Mouse (Mus musculus): ENCODE measurements at regions not wholly inside any gene's neighbourhood (a gene's known extent, or its start where the extent isn't known, plus 50 kb on each side); places are given as distances from the start of the nearest gene placed in this dataset.

DNA sequence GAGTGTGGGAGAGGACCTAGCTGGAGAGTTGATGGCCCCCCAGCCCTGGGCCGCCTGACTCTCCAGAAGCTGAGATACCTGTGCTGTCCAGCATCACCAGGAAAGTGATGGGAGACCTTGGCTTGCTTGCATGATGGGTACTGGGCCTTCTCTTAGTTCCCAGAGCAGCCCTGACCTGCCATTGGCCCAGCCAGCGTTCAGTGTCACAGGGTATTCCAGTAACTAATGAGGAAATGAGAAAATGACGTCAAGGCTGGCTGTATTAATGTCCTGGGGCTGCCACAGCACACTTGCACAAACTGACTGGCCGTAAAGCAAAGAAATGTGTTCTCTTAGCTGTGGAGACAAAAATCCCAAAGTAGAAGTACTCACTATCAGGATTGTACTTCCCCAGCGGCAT is 307.5 kb downstream of the Tbc1d1 start:
- no peak for ATAC-seq

GRCm38 (mm10) chr5:64466320-64466719 is 310.2 kb downstream of the Tbc1d1 start:
- ATAC-seq: no peak

DNA sequence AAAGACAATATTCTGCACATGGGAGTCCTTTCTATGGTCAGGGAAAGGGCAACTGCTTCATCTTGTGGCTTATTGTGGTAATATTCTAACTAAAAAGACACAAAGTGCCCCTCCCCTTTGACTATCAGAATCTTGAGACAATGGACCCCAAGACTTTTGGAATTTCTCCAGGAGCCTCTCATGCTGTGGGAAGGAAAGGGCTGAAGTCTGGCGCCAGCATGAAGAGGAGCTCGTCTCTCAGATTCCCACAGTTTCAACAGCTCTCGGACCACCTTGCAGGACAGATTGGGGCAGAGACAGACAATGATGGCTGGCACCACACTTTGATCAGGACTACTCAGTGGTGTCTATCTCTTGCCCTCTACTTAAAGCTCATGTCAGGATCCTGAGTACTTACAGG is 311.8 kb downstream of the Tbc1d1 start:
- no peak for ATAC-seq

- no peak for ATAC-seq
These were observed 312.2 kb downstream of the Tbc1d1 start for GRCm38 (mm10) chr5:64468307-64468706.

DNA sequence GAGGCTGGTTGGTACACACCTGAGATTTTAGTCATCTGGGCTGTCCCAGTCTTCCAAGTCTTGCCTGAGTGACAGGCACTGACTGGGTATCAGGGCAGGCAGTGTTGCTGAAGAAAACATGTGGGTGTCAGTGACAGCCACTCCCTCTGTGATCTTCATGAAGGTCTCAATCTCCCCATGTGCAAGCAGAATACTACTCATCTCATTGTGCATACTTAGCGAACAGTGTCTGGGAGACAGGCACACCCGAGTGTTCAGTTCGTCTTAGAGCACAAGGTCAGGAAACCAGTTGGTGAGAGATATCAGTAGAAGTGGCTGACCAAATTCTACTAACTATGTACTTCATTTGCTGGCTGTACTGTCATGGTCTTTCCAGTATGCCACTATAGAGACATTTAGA is 315.9 kb downstream of the Tbc1d1 start:
- ATAC-seq: peak; percentile 3

DNA sequence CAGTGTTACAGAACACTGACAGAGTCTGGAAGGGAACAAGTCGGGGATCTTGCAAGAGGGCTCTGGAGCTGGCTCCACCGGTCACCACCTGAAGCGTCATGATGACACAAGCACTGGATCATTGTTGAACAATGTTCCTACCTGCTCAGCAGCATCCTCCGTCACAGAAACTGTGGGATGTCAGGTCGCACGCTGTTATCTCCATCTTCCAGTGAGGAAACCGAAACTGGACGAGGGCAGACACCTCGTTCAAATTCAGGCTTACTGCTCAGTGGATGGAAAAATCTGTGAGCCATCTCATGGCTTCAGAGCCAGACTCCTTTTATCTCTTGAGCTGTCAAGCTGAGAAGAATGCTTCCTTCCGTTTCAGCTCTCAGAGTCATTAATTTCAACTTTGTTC is 316.3 kb downstream of the Tbc1d1 start:
- ATAC-seq: peak; percentile 87

- no peak for ATAC-seq
These were observed 318.8 kb downstream of the Tbc1d1 start for GRCm38 (mm10) chr5:64474868-64475267.

DNA sequence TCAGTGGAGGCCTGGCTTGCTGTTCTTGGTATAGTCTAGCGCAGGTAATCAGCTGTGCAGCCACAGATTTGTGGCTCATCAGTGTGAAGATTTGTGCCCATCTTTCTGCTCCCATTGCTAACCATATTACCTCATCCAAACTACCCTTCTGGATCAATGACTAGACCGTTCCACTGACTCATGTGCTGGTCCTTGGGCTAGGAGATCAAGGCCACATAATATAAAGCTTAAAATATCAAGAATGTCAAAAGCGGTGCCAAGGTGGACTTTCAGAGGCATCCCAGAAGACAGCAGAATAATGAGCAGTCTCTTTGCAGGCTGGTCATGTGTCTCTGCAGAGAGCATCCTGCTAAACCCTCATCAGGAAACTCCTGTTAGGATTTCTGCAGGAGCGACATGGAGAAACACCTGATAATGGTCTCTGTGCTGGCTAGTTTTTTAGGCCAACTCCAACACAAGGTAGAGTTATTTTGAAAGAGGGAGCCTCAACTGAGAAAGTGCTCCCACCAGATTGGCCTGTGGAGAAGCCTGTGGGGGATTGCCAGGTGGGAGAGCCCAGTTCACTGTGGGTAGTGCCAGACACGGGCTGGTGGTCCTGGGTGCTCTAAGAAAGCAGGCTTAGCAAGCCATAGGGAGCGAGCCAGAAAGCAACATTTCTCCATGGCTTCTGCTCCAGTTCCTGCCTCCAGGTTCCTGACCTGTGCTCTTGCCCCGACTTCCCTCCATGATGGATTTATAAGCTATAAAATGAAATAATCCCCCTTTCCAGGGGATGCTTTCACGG is 319.8 kb downstream of the Tbc1d1 start:
- no peak for ATAC-seq

- ATAC-seq: no peak
These were observed 320.7 kb downstream of the Tbc1d1 start for GRCm38 (mm10) chr5:64476641-64477369.

GRCm38 (mm10) chr5:64478143-64478542 is 322.0 kb downstream of the Tbc1d1 start:
- ATAC-seq: no peak

GRCm38 (mm10) chr5:64478599-64479214 is 322.6 kb downstream of the Tbc1d1 start:
- peak; percentile 60 for ATAC-seq

DNA sequence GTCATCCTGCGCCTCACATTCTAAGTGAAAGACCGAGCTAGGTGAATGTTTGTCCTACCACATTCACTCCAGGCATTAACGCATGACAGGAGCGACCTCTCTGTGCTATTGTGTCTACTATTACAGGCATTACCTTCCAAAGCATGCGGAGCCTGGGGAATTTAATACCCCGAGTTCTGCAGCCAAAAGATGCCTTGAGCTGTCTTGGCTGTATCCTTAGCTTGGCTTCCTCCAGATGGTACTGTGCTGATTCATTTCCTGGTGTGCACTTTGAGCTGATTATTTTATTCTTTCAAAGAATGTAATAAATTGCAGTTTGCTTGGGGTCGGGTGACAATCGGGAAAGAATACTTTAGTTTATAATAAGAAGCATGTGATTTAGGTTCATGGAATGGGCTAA is 323.2 kb downstream of the Tbc1d1 start:
- no peak for ATAC-seq

DNA sequence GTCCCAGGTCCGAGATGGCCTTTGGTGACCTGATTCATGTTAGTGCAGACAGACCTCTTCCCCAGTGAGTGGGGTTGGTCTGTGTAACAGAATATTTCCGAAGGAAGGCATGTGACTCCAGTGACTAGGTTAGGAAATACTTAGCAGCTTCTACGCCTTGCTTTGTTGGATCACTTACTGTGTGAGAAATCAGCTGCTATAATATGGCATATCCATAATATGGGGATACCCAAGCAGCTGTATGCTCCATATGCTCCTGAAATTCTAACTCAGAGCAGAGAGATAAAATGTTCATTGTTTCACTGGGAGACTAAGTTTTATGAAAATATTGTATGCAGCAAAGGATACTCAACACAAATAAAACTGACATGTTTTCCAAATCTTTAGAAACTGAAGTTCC is 318.1 kb upstream of the Klf3 start:
- no peak for ATAC-seq

GRCm38 (mm10) chr5:64485856-64486255 is 317.3 kb upstream of the Klf3 start:
- no peak for ATAC-seq

DNA sequence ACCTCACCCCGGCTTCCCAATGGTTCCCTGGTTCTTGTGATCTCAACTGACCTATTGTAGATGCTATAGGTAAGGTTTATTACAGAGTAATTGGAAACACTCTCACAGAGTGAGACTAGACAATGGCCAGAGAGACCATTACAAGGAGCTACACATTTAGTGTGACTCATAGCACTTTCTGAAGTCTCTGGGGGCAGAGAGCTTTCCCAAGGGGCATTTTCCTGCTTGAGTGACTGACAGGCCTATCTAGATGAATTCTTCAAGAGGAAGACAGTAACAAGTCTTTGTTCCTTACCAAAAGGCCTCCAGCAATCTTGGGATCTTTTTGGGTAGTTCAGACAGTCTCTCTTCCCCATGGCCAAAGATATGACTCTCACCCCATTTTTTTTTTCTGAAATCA is 316.4 kb upstream of the Klf3 start:
- no peak for ATAC-seq

DNA sequence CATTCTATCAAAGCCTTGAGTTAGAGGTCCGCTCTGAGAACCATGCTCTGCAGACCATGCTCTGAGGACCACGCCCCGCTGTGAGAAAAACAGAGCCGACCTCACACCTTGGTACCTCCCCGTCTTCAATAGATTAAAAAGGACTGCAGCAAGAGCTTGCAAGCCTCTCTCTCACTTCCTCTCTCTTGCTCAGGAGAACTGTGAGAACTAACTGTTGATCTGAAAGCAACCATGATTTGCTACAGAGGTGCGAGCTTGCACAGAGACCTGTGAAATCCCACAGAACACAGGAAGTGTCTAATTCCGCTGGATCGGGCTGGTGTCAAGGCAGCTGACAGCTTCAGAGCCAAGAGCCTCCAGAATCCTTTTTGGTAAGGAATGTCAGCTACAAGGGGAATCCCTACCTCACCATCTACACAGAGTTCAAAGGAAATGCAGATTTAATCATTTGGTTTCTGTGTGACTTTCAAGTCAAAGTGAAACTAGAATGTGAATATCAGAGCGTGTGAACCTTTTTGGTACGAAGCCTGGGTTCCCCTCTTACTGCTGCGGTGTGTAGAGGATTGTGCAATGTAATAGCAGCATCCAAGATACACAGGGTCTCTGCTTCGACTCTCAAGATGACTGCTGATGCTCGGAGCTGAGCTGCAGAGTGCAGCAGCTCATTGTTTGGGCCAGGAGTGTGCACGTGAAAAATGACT is 315.3 kb upstream of the Klf3 start:
- peak; percentile 90 for ATAC-seq

DNA sequence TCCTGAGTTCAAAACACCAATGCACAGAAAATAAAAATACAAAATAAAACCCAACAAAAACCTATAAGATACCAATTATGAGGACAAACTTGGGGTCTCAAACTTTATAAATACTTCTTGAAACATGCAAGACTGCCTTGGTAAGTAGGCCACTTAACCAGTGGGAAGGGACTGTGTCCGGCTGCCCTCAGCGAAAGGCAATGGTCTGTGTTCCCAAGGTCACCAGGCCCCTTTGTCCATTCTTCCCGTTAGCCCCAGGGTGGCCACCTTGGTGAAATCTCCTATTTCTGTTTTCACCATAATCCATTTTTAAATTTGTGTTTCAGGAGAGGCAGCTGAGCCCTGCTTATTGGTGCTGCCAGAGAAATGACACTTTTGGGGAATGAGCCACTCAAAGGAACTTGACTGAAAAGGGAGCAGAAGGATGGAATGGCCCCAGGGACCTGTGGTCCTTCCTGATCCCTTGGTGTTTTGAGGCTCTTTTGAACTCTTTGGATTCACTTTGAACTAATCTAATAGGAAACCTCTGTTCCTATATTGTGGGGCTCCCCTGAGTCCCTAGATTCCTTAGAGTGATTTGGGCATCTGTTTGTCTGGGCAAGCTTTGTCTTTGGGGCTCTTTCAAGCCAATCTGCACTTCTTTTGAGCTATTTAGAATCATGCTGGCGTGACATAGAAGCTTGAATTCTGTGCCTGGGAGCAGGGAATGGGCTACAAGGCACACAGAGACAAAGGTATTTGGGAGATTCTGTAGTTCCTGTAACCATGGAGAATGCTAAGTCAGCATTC is 313.3 kb upstream of the Klf3 start:
- ATAC-seq: no peak

GRCm38 (mm10) chr5:64490445-64490950 is 312.7 kb upstream of the Klf3 start:
- no peak for ATAC-seq

- no peak for ATAC-seq
These were observed 308.8 kb upstream of the Klf3 start for GRCm38 (mm10) chr5:64494429-64494828.

GRCm38 (mm10) chr5:64496853-64497252 is 306.3 kb upstream of the Klf3 start:
- ATAC-seq: peak; percentile 82

DNA sequence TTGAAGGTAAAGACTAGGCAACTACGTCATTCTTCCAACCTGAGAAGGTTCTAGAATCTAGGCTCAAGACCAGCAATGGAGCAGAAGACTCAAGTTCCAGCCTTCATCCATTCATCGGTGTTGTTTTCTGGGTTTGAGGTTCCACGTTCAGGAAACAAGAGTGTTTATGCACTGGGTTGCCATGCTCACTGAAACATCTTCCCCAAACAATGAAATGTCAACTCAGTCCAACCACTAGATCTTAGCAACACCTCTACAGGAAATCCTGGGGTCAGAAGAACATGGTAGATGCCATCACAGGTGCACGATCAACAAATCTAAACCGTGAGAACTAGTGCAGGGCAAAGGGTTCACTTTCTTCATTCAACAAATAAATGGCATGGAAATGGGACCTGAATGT is 304.8 kb upstream of the Klf3 start:
- ATAC-seq: peak; percentile 78

- ATAC-seq: no peak
These were observed 304.1 kb upstream of the Klf3 start for GRCm38 (mm10) chr5:64499131-64499530.

Data from inflammation-experienced regulatory T-cells, adult 6 months (primary cell).